Mouse (Mus musculus) T-helper 2 cell (primary cell): ENCODE measurements at regions not wholly inside any gene's neighbourhood (a gene's known extent, or its start where the extent isn't known, plus 50 kb on each side); places are given as distances from the start of the nearest gene placed in this dataset.

ENCODE experiments used
- in situ Hi-C: fragments of 300-600 bp; cut with MboI, MseI; formaldehyde crosslinking; loops from one replicate; pipeline ENCODE4 v1.15.1; 2025; ENCODE audit warnings: high pct_unique_total_duplicates

GRCm38 (mm10) chr13:110967626-110968506 is 286.9 kb upstream of the Actbl2 start:
- in situ Hi-C loops = loop anchor here (25.0 kb wide), 1 partner anchor 1469 kb away; no protein-coding TSS in a partner anchor

DNA sequence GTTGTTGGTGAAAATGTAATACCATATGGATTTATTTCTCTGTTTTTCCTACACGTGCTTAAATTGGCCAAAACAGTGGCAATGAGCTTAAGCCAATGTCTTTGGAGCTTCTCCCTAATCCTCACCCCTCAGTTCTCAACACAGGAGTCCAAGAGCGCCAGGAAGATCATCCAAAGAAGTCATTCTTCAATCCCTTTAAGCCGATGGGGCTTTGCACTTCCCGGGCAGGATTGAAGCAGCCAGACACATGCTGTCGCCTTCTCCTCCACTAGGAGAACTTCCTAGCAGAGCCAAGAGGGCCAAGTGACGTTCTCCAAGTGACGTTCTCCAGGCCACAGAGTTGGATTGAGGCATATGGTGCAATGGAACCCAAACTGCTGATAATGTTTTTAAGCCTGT is 286.3 kb upstream of the Actbl2 start:
- in situ Hi-C loops = loop anchor here (25.0 kb wide), 1 partner anchor 1469 kb away; no protein-coding TSS in a partner anchor

DNA sequence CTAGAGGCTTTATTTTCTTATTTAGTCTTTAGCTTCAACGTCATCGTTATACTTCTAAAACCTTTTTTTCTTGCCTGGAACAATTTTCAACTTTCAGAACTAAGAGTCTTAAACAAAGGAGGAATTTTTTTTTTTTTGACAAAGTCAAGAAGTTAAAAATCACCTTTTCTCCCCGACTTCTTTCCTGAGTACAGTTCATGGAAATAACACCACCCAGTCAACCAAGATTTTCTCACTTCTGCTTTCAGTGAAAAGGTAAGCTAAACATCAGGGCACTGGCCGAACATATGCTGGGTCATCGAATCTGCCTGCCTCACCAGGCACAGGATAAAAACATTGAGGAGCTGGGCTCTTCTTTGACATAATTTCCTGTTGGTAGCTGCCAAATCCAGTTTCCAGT is 277.4 kb upstream of the Actbl2 start:
- in situ Hi-C loops = no loop called here

GRCm38 (mm10) chr13:110978022-110978421 is 276.8 kb upstream of the Actbl2 start:
- in situ Hi-C loops = no loop called here

DNA sequence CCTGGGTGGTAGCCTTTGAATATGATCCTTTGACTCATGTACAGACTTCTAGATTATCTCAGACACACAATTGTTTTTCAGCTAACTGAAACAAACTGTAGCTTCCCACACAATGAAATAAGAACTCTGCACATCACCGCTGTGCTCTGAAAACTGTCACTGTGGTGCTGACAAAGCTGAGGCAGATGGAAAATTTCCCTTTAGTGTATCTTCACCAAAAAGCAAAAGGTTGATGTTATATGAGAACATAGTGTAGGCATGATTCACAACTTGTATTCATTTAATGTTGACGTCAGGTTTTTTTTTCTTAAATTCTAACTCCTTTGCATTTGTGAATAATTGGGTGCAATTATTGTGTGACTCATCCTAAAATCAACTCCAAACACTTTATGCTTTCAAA is 264.1 kb upstream of the Actbl2 start:
- in situ Hi-C loops = loop anchor here (10.0 kb wide), 1 partner anchor 64 kb away; no protein-coding TSS in a partner anchor

GRCm38 (mm10) chr13:110991121-110991520 is 263.7 kb upstream of the Actbl2 start:
- in situ Hi-C loops = loop anchor here (10.0 kb wide), 1 partner anchor 64 kb away; no protein-coding TSS in a partner anchor

DNA sequence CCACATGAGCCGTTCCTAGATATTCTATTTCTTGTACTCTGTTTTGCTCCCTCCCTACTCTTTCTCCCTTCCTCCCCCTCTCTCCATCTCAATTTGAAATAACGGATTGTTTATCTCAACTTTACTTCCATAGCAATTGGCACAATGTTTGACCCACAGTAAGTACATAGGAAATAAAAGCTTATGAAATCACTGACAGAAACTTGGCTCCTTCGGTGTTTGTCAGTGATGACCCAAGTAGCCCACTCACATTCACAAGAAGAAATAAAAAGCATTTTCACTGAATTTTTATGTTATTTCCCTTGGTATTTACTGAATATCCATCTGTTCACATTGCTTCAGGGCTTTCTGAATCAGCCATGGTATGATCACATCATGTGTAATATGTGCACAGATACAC is 260.2 kb upstream of the Actbl2 start:
- in situ Hi-C loops = loop anchor here (10.0 kb wide), 1 partner anchor 60 kb away; no protein-coding TSS in a partner anchor

- in situ Hi-C loops = no loop called here
Measured at GRCm38 (mm10) chr13:111002670-111003069, 252.1 kb upstream of the Actbl2 start.

- in situ Hi-C loops = no loop called here
Measured at GRCm38 (mm10) chr13:111014142-111014541, 240.7 kb upstream of the Actbl2 start.

- in situ Hi-C loops = no loop called here
Measured at GRCm38 (mm10) chr13:111030111-111030510, 224.7 kb upstream of the Actbl2 start.

DNA sequence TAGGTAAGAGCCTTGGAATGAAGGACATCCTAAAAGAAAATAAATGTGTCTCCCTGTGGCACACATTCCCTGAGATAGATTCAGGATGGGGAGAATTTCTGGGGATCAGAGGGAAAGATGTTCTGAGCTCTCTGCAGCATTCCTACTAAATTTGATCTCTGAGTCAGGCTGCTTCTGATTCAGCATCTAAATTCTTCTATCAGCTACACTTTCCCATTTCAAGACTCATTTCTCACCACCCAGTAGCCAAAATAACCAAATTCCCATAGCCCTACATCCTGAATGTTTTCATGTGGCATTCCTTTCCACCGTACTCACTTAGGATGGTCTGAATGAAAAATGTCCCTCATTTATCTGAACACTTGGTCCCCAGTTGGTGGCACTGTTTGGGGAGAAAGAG is 223.2 kb upstream of the Actbl2 start:
- in situ Hi-C loops = no loop called here

DNA sequence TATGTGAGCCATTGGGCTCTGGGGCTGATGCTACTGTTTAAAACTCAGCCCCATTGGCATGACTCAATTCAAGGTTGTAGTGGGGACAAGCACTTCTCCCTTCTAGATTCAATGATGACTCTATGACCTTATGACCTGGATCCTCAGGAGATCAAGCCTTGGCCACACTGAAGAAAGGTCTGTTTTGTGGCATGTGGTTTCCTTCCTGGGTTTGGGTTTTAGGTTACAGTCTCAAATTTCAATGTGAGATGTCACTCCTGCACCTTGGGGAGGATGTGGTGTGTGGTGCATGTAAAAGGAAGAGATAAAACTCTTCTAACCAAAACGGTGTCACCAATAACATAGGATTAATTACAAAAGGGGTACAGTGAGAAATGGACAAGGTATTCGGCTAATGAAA is 211.2 kb upstream of the Actbl2 start:
- in situ Hi-C loops = no loop called here

- in situ Hi-C loops = no loop called here
Measured at GRCm38 (mm10) chr13:111044328-111045002, 210.3 kb upstream of the Actbl2 start.

GRCm38 (mm10) chr13:111050097-111050496 is 204.7 kb upstream of the Actbl2 start:
- in situ Hi-C loops = loop anchor here (10.0 kb wide), 1 partner anchor 55 kb away; no protein-coding TSS in a partner anchor

DNA sequence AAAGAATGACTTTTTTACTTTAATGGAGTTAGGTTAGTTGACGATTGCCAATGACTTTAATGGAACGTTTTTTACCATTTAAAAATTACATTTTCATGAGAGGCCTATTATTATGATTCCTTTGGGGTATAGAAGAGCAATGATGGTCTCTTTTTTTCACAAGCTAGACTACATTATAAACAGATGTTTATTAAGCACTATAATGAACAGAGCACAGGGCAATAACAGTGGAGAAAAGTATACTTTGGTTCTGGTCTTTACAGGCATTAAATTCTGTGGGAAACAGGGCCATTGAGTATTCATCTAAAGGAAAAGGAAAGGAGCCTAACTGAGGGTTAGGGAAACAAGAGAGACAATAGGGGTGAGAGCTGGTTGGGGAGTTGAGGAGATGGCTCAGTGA is 199.0 kb upstream of the Actbl2 start:
- in situ Hi-C loops = loop anchor here (10.0 kb wide), 1 partner anchor 61 kb away; no protein-coding TSS in a partner anchor

DNA sequence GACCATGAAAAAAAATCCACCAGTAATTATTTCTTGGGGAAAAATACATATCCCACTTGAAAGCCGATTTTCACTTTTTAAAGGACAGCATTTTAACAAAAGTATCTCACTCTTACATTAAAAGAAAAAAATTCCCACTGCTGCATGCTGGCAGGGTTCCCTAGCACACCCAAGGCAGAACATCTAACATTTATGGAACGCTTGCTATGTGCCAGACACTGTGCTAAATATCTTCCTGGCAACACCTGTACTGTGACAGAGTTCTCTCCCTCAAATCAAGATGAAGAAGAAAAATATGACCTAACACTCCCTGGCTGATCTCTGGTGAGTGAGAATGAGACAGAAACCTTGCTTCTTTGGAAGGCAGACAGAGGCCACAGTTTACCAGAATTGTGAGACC is 167.1 kb upstream of the Actbl2 start:
- in situ Hi-C loops = no loop called here

DNA sequence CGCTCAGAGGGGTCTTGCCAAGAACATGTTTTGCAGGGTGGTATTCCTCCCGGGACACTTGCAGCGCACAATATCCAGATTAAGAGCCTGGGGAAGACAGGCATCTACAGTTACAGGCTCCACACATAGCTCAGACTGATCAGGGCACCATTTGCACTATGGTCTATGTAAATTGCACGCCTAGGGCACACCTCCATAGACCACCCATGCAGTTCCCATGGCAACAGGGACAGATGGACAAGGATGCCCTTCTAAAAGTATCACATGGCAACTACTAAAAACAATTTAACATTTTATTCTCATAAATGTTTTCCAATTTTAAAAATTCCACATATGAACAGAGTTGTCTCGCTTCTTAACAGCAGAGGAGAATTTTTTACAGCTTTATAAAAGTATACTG is 158.7 kb upstream of the Actbl2 start:
- in situ Hi-C loops = no loop called here

DNA sequence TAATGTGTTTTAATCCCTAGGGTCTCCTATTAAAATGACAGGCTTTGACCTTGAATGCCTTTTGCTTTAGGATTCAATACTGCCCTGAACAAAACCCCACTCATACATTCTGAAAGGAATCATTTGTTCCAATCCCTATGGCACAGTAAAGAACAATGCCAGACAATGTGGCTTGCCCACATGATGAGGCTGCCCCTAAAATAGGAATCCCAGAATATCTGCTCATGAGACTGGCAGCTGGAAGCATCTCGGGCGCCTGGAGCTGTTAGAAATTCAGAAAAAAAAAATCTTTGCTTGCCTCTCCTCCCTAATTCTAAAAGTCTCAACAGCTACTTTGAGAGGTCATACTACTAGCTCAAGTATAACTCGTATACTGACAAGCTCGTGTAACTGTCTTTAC is 157.5 kb upstream of the Actbl2 start:
- in situ Hi-C loops = no loop called here

DNA sequence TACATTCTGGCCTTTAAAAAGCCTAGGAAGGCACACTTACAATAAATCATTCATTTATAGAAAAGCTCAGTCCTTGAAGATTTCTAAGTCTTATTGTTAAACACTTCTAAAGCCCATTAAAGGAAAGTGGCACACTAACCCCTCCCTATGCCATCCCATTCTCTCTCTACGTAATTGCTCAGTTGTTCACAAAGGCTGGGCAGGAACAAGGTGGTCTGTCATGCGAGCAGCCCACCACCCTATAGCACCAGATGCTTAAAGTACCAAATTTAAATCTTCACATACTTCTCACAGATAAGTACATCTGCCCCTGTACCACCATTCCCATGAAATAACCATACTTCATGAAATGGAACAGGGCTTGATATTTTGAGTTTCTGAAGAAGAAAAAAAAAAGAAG is 156.1 kb upstream of the Actbl2 start:
- in situ Hi-C loops = no loop called here

GRCm38 (mm10) chr13:111099252-111099651 is 155.6 kb upstream of the Actbl2 start:
- in situ Hi-C loops = no loop called here

DNA sequence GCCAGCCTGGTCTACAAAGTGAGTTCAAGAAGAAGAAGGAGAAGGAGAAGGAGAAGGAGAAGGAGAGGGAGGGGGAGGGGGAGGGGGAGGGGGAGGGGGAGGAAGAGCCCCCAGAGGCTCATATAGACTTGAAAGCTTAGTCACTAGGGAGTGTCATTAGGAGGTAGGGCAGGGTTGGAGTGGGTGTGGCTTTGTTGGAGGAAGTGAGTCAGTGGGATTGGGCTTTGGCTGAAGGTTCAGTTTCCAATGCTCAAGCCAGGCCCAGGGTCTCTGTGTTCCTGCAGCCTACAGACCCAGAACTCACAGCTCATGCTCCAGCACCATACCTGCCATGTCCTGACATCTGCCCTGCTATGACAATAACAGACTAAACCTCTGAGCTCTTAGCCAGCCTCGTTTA is 154.4 kb upstream of the Actbl2 start:
- in situ Hi-C loops = no loop called here

- in situ Hi-C loops = no loop called here
Measured at GRCm38 (mm10) chr13:111104567-111105219, 150.1 kb upstream of the Actbl2 start.
